Mouse (Mus musculus): ENCODE measurements at regions not wholly inside any gene's neighbourhood (a gene's known extent, or its start where the extent isn't known, plus 50 kb on each side); places are given as distances from the start of the nearest gene placed in this dataset.
"Not testable (repeated sequence)": the region's sequence is repeated elsewhere in the genome, so short reads cannot be mapped to it uniquely, and the experiment has no call there.

GRCm38 (mm10) chr3:84390769-84391168, 84.1 kb upstream of the Trim2 start:
- 91% methylated on average over 5 of the region's 5 CpGs for WGBS
- Histone ChIP-seq H3K4me1 (peaks cover 7% of the 10 kb centered on the region), H3K9me3 (replicated peaks) (no peaks in the 10 kb centered on the region), H3K4me3 (no peak overlapping the region), H3K4me2 (no peak overlapping the region), H3K36me3 (ENCODE audit: poor library complexity, severe bottlenecking) (no peaks in the 10 kb centered on the region), H3K27ac (no peak overlapping the region), H3K9ac (no peak overlapping the region), H3K27me3 (no peaks in the 10 kb centered on the region)
- no peak for ATAC-seq

- H3K4me3 ChIP-seq: no peak overlapping the region
- H3K27me3 ChIP-seq: no peaks in the 10 kb centered on the region
- 92% methylated on average over 6 of the region's 6 CpGs for whole genome bisulfite sequencing
- no peak for ATAC-seq
- no peak overlapping the region for H3K27ac ChIP-seq
- no peak overlapping the region for H3K9ac ChIP-seq
- peaks cover 13% of the 10 kb centered on the region for H3K4me1 ChIP-seq
- H3K36me3 ChIP-seq (ENCODE audit: poor library complexity, severe bottlenecking): no peaks in the 10 kb centered on the region
- H3K4me2 ChIP-seq: no peak overlapping the region
- no peaks in the 10 kb centered on the region for H3K9me3 ChIP-seq (replicated peaks)
Observed at GRCm38 (mm10) chr3:84388486-84388885, 81.8 kb upstream of the Trim2 start.

GRCm38 (mm10) chr3:84385656-84386055, 79.0 kb upstream of the Trim2 start:
- no peaks in the 10 kb centered on the region for H3K9me3 ChIP-seq (replicated peaks)
- H3K9ac ChIP-seq: no peak overlapping the region
- no peak overlapping the region for H3K27ac ChIP-seq
- 22% methylated on average over 5 of the region's 5 CpGs for WGBS
- peak; percentile 62; the same call in 1 of the 2 replicates for ATAC-seq
- H3K36me3 ChIP-seq (ENCODE audit: poor library complexity, severe bottlenecking): no peaks in the 10 kb centered on the region
- H3K4me2 ChIP-seq: no peak overlapping the region
- H3K4me3 ChIP-seq: no peak overlapping the region
- no peaks in the 10 kb centered on the region for H3K27me3 ChIP-seq
- H3K4me1 ChIP-seq: peaks cover 13% of the 10 kb centered on the region

GRCm38 (mm10) chr3:84383559-84383958, 76.9 kb upstream of the Trim2 start:
- H3K9ac ChIP-seq: no peak overlapping the region
- ATAC-seq: no peak
- no peaks in the 10 kb centered on the region for H3K27me3 ChIP-seq
- H3K4me3 ChIP-seq: no peak overlapping the region
- no peak overlapping the region for H3K27ac ChIP-seq
- no peaks in the 10 kb centered on the region for H3K9me3 ChIP-seq (replicated peaks)
- WGBS: 73% methylated on average over 3 of the region's 3 CpGs
- no peak overlapping the region for H3K4me2 ChIP-seq
- peaks cover 13% of the 10 kb centered on the region for H3K4me1 ChIP-seq
- H3K36me3 ChIP-seq (ENCODE audit: poor library complexity, severe bottlenecking): no peaks in the 10 kb centered on the region

GRCm38 (mm10) chr3:84383038-84383437, 76.4 kb upstream of the Trim2 start:
- H3K4me2 ChIP-seq; H3K27ac ChIP-seq; ATAC-seq; H3K9ac ChIP-seq; H3K4me3 ChIP-seq; H3K36me3 ChIP-seq (ENCODE audit: poor library complexity, severe bottlenecking); H3K9me3 ChIP-seq (replicated peaks); H3K27me3 ChIP-seq: not testable (repeated sequence)
- peaks cover 13% of the 10 kb centered on the region for H3K4me1 ChIP-seq

GRCm38 (mm10) chr3:84382006-84382405, 75.3 kb upstream of the Trim2 start:
- Histone ChIP-seq H3K9me3 (replicated peaks) (no peaks in the 10 kb centered on the region), H3K36me3 (ENCODE audit: poor library complexity, severe bottlenecking) (no peaks in the 10 kb centered on the region), H3K27ac (no peak overlapping the region), H3K4me3 (no peak overlapping the region), H3K4me2 (no peak overlapping the region), H3K27me3 (no peaks in the 10 kb centered on the region), H3K4me1 (peaks cover 13% of the 10 kb centered on the region), H3K9ac (no peak overlapping the region)
- ATAC-seq: no peak
- 80% methylated on average over 4 of the region's 4 CpGs for WGBS

- no peaks in the 10 kb centered on the region for H3K36me3 ChIP-seq (ENCODE audit: poor library complexity, severe bottlenecking)
- peaks cover 1% of the 10 kb centered on the region for H3K4me1 ChIP-seq
- no peak overlapping the region for H3K9ac ChIP-seq
- H3K27me3 ChIP-seq: no peaks in the 10 kb centered on the region
- H3K27ac ChIP-seq: no peak overlapping the region
- H3K4me2 ChIP-seq: no peak overlapping the region
- 83% methylated on average over 4 of the region's 4 CpGs for WGBS
- H3K9me3 ChIP-seq (replicated peaks): no peaks in the 10 kb centered on the region
- H3K4me3 ChIP-seq: no peak overlapping the region
- no peak for ATAC-seq
Observed at GRCm38 (mm10) chr3:84378987-84379556, 72.4 kb upstream of the Trim2 start.

GRCm38 (mm10) chr3:84376510-84376909, 69.8 kb upstream of the Trim2 start:
- WGBS: 42% methylated on average over 2 of the region's 2 CpGs
- no peak overlapping the region for H3K4me3 ChIP-seq
- no peak for ATAC-seq
- no peaks in the 10 kb centered on the region for H3K9me3 ChIP-seq (replicated peaks)
- no peak overlapping the region for H3K27ac ChIP-seq
- H3K4me1 ChIP-seq: peaks cover 12% of the 10 kb centered on the region
- no peaks in the 10 kb centered on the region for H3K27me3 ChIP-seq
- H3K4me2 ChIP-seq: no peak overlapping the region
- no peak overlapping the region for H3K9ac ChIP-seq
- no peaks in the 10 kb centered on the region for H3K36me3 ChIP-seq (ENCODE audit: poor library complexity, severe bottlenecking)

GRCm38 (mm10) chr3:84375832-84376231, 69.2 kb upstream of the Trim2 start:
- ATAC-seq: no peak
- Histone ChIP-seq H3K9me3 (replicated peaks) (no peaks in the 10 kb centered on the region), H3K4me1 (peaks cover 12% of the 10 kb centered on the region), H3K27ac (no peak overlapping the region), H3K4me2 (no peak overlapping the region), H3K9ac (no peak overlapping the region), H3K4me3 (no peak overlapping the region), H3K27me3 (no peaks in the 10 kb centered on the region), H3K36me3 (ENCODE audit: poor library complexity, severe bottlenecking) (no peaks in the 10 kb centered on the region)
- WGBS: 91% methylated on average over 4 of the region's 4 CpGs

- Histone ChIP-seq H3K4me1 (peaks cover 12% of the 10 kb centered on the region), H3K4me3 (no peak overlapping the region), H3K9me3 (replicated peaks) (no peaks in the 10 kb centered on the region), H3K36me3 (ENCODE audit: poor library complexity, severe bottlenecking) (no peaks in the 10 kb centered on the region), H3K9ac (no peak overlapping the region), H3K4me2 (no peak overlapping the region), H3K27me3 (no peaks in the 10 kb centered on the region), H3K27ac (no peak overlapping the region)
- ATAC-seq: no peak
- WGBS: 98% methylated on average over 4 of the region's 4 CpGs
Observed at GRCm38 (mm10) chr3:84371842-84372241, 65.2 kb upstream of the Trim2 start.

GRCm38 (mm10) chr3:84367145-84367740, 60.6 kb upstream of the Trim2 start:
- Histone ChIP-seq H3K4me3 (no peak overlapping the region), H3K9me3 (replicated peaks) (no peaks in the 10 kb centered on the region), H3K27ac (no peak overlapping the region), H3K4me1 (no peaks in the 10 kb centered on the region), H3K36me3 (ENCODE audit: poor library complexity, severe bottlenecking) (no peaks in the 10 kb centered on the region), H3K9ac (no peak overlapping the region), H3K27me3 (no peaks in the 10 kb centered on the region), H3K4me2 (no peak overlapping the region)
- 92% methylated on average over 6 of the region's 6 CpGs for WGBS
- ATAC-seq: no peak

GRCm38 (mm10) chr3:84358672-84359071, 52.0 kb upstream of the Trim2 start:
- no peak for ATAC-seq
- no peaks in the 10 kb centered on the region for H3K27me3 ChIP-seq
- H3K27ac ChIP-seq: no peak overlapping the region
- no peaks in the 10 kb centered on the region for H3K9me3 ChIP-seq (replicated peaks)
- no peak overlapping the region for H3K9ac ChIP-seq
- H3K4me3 ChIP-seq: no peak overlapping the region
- H3K4me2 ChIP-seq: no peak overlapping the region
- no peaks in the 10 kb centered on the region for H3K4me1 ChIP-seq
- H3K36me3 ChIP-seq (ENCODE audit: poor library complexity, severe bottlenecking): no peaks in the 10 kb centered on the region
- 86% methylated on average over 2 of the region's 2 CpGs for WGBS

GRCm38 (mm10) chr3:84356690-84357014, 50.0 kb upstream of the Trim2 start:
- Histone ChIP-seq H3K27ac (no peak overlapping the region), H3K9me3 (replicated peaks) (no peaks in the 10 kb centered on the region), H3K9ac (no peak overlapping the region), H3K27me3 (no peaks in the 10 kb centered on the region), H3K4me2 (no peak overlapping the region), H3K4me3 (no peak overlapping the region), H3K36me3 (ENCODE audit: poor library complexity, severe bottlenecking) (no peaks in the 10 kb centered on the region), H3K4me1 (no peaks in the 10 kb centered on the region)
- no peak for ATAC-seq
- 95% methylated on average over 8 of the region's 8 CpGs for WGBS

Data from forebrain, embryonic 13.5 days (tissue).